Comparison of ENCODE assay signal across 8 mouse cellular contexts in the genomic region with DNA sequence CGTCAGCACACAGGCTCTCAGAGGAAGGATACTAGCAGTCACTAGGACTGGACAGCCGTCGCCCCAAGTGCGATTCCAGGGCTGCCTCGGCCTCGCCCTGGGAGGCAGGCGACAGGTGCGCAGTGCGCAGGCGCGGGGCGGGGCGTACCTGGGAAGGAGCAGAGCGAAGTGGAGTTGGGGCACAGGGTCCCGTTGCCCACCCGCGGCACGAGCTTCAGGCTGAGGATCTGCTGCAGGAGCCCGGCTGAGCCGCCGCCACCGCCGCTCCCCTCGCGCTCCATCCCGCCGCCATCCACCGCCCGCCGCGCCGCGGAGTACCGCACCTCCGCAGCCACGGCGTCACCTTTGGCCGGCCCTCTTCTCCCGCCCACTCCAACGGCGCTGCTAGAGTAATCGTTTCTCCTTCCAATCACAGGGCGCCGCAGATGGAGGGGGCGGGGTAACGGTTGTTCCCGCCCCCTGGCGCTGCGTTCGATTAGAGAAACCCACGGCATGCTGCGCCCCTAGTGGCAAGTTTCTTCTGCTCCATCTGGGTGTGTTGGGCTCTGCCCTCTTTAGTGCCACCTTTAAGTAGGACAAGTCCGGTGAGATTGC. TPM values are rescaled to one million over a fixed set of nuclear protein-coding genes. Genes with fewer than 3 reads are reported as not detected.
DNase-seq lines count a peak whose midpoint lies in the region; ATAC-seq lines count a peak whose summit lies in the region.

Gene Tmem170 (minus strand): TSS at position 396 of the 594 bp plus-strand sequence.

- ATAC-seq in CD4-positive, CD25-positive, alpha-beta regulatory T cell, adult 4 months: peak; percentile 97
- peak; percentile 98 for ATAC-seq in heart, embryonic 14.5 days (ENCODE audit: insufficient number of reproducible peaks, insufficient read depth, low FRiP score, low read depth)
- ATAC-seq in liver, embryonic 13.5 days (ENCODE audit: low read depth): peak; percentile 99
- ATAC-seq in stomach, embryonic 16.5 days (ENCODE audit: insufficient read depth, low FRiP score): peak; percentile 99

- no peaks in the 10 kb centered on the region for H3K27me3 ChIP-seq in heart, embryonic 14.5 days (ENCODE audit: control insufficient read depth, insufficient read depth, low read length)
- no peaks in the 10 kb centered on the region for H3K27me3 ChIP-seq in liver, embryonic 13.5 days
- H3K27me3 ChIP-seq in stomach, embryonic 16.5 days (ENCODE audit: control insufficient read depth, insufficient read depth, low read length): no peaks in the 10 kb centered on the region

- H3K9me3 ChIP-seq in heart, embryonic 14.5 days (ENCODE audit: control insufficient read depth, low read length): no peaks in the 10 kb centered on the region
- H3K9me3 ChIP-seq in liver, embryonic 13.5 days (replicated peaks): no peaks in the 10 kb centered on the region
- no peaks in the 10 kb centered on the region for H3K9me3 ChIP-seq in stomach, embryonic 16.5 days (replicated peaks; ENCODE audit: control insufficient read depth, low read length)

- H3K4me1 ChIP-seq in heart, embryonic 14.5 days (ENCODE audit: control insufficient read depth in 2 of 2, insufficient read depth in 2 of 2, low read length in 2 of 2): peaks cover 0 to 6% of the 10 kb centered on the region in 2 experiments; a peak in 2 of 4 replicates
- peaks cover 26% of the 10 kb centered on the region for H3K4me1 ChIP-seq in liver, embryonic 13.5 days (replicated peaks)
- H3K4me1 ChIP-seq in stomach, embryonic 16.5 days (ENCODE audit: control insufficient read depth, insufficient read depth, low read length): peaks cover 7% of the 10 kb centered on the region

- H3K9ac ChIP-seq in heart, embryonic 14.5 days (ENCODE audit: low read length): peak within 1 kb of the TSS; percentile 84
- peak within 1 kb of the TSS; percentile 84 for H3K9ac ChIP-seq in liver, embryonic 13.5 days
- peak within 1 kb of the TSS; percentile 81 for H3K9ac ChIP-seq in stomach, embryonic 16.5 days (ENCODE audit: low read length)

- H3K4me3 ChIP-seq in heart, embryonic 14.5 days (ENCODE audit: control insufficient read depth in 1 of 2, insufficient read depth in 1 of 2, low read depth in 1 of 2, low read length in 2 of 2): peak within 1 kb of the TSS; percentile 68 to 94
- H3K4me3 ChIP-seq in liver, embryonic 13.5 days (replicated peaks): peak within 1 kb of the TSS; percentile 88
- H3K4me3 ChIP-seq in stomach, embryonic 16.5 days (replicated peaks; ENCODE audit: low read length): peak within 1 kb of the TSS; percentile 87

- peak; percentile 100 for DNase-seq in c-Kit-negative CD71-positive TER-119-positive erythroid progenitor cells, embryonic 14.5 days (ENCODE audit: low read depth, low spot score)
- DNase-seq in fibroblast of lung, adult 2 months (ENCODE audit: low read depth): peak; percentile 94
- peak; percentile 99 for DNase-seq in kidney, postnatal 14 days
- DNase-seq in liver, embryonic 13.5 days: peak; percentile 95
- peak; percentile 98 for DNase-seq in neural tube, embryonic 10.5 days (ENCODE audit: extremely low spot score, low spot score)

- H3K4me2 ChIP-seq in heart, embryonic 14.5 days (ENCODE audit: low read length): peak within 1 kb of the TSS; percentile 79
- peak within 1 kb of the TSS; percentile 92 for H3K4me2 ChIP-seq in liver, embryonic 13.5 days
- H3K4me2 ChIP-seq in stomach, embryonic 16.5 days (ENCODE audit: low read depth, low read length): peak within 1 kb of the TSS; percentile 83

- peak within 1 kb of the TSS; percentile 64 to 73 for H3K27ac ChIP-seq in heart, embryonic 14.5 days (replicated peaks in 1 of 2; ENCODE audit: control insufficient read depth in 1 of 2, insufficient read depth in 1 of 2, low read depth in 2 of 2, low read length in 2 of 2)
- peak within 1 kb of the TSS; percentile 82 for H3K27ac ChIP-seq in liver, embryonic 13.5 days
- H3K27ac ChIP-seq in stomach, embryonic 16.5 days (ENCODE audit: low read length): peak within 1 kb of the TSS; percentile 89

- no peaks in the 10 kb centered on the region for H3K36me3 ChIP-seq in heart, embryonic 14.5 days (ENCODE audit: control insufficient read depth, insufficient read depth, low read length)
- 0 out of 2 replicates have a peak, but pooled peaks cover 4% of the 10 kb centered on the region for H3K36me3 ChIP-seq in liver, embryonic 13.5 days
- H3K36me3 ChIP-seq in stomach, embryonic 16.5 days (ENCODE audit: control insufficient read depth, insufficient read depth, low read length): no peaks in the 10 kb centered on the region

- under 1% methylated on average over 44 of the region's 53 CpGs for WGBS in heart, embryonic 14.5 days
- WGBS in liver, embryonic 13.5 days (ENCODE audit: insufficient replicate concordance): under 1% methylated on average over 52 of the region's 53 CpGs
- WGBS in stomach, embryonic 16.5 days: 0% methylated on average over 48 of the region's 53 CpGs

RNA-seq across cellular contexts. Expression of gene Tmem170, which starts in this region (rescaled TPM):
- 1 to 10 TPM; 7.5 to 9.2 TPM for polyA plus RNA-seq in CD4-positive, CD25-positive, alpha-beta regulatory T cell, adult 4 months (2017; shearing (Covaris generic))
- 4.3 and 4.5 TPM in 2 replicates for polyA plus RNA-seq in heart, embryonic 14.5 days (2014; fragmentation: Nextera tagmentation; extraction: Ambion mirVana)
- 4.3 and 5.4 TPM in 2 replicates for polyA plus RNA-seq in liver, embryonic 13.5 days (2015; fragmentation: Nextera tagmentation; extraction: Ambion mirVana)
- 9.5 and 10.6 TPM in 2 replicates for polyA plus RNA-seq in stomach, embryonic 16.5 days (2015; fragmentation: Nextera tagmentation; extraction: Ambion mirVana)

Comparison
In these comparisons a context has a peak if more than half of its experiments do, and no peak if none do; other contexts are left out.
1. Peak in every context shown above with its lines: DNase-seq, ATAC-seq, H3K4me3 ChIP-seq and H3K27ac ChIP-seq.